In the genomic region with DNA sequence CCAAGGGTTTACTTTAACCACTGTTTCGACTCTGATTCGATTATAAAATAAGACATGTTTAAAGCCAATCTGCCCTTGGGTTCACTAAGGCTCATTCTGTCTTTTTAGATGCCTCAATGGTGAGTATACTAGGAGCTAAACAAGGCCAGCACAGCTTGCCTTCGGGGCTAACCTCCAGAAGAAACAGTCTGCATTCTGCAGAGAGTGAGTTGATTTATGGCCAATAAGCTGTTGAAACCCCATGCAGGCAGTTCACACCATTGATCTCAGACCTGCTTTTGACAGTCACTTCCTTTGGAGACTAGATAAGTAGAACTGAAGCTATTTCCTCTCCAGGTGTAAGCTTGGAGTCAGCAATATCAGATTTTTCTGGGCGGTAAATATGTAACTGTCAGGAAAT, we compare ENCODE assay signal across 24 mouse cellular contexts.
DNase-seq lines count a peak whose midpoint lies in the region; ATAC-seq lines count a peak whose summit lies in the region.
"Had no signal": no experiment of that assay in that cellular context is flagged by ENCODE, and none has a peak within 500 bp of the region (broad histone marks: within the 10 kb centered on the region; RNA-seq: fewer than 3 reads in every experiment).

No protein-coding gene starts in this region.

- no peaks in the 10 kb centered on the region for H3K9me3 ChIP-seq in kidney, embryonic 14.5 days (ENCODE audit: control insufficient read depth, low read length)
- H3K9me3 ChIP-seq in kidney, embryonic 16.5 days (ENCODE audit: low read length): no peaks in the 10 kb centered on the region
- H3K9me3 ChIP-seq: embryonic facial prominence, embryonic 10.5 days; embryonic facial prominence, embryonic 12.5 days; forebrain, embryonic 13.5 days; forebrain, embryonic 15.5 days had no signal

- DNase-seq in cerebellum, postnatal 10 days: peak; percentile 26 to 28
- DNase-seq in cerebellum, adult 11-12 months: no peak
- DNase-seq in kidney, postnatal 25 days: no peak
- no peak for DNase-seq in kidney, postnatal 36 days
- DNase-seq: adrenal gland, adult 8-10 months; adrenal gland, postnatal 14 days; adrenal gland, postnatal 36 days; B cell, adult 2 months; cerebellum, adult 18-20 months; cerebellum, adult 8-10 months; cerebellum, adult 9-11 months; cerebellum, postnatal 25 days; forebrain, postnatal 0 days had no signal

- no peaks in the 10 kb centered on the region for H3K27me3 ChIP-seq in kidney, embryonic 14.5 days (ENCODE audit: control insufficient read depth, insufficient read depth, low read length)
- no peaks in the 10 kb centered on the region for H3K27me3 ChIP-seq in kidney, embryonic 16.5 days (ENCODE audit: insufficient read depth, low read length)
- H3K27me3 ChIP-seq: CH12.LX; embryonic facial prominence, embryonic 12.5 days; forebrain, embryonic 13.5 days; forebrain, embryonic 15.5 days; Patski had no signal

- peak; percentile 60; the same call in 1 of the 2 replicates for ATAC-seq in kidney, embryonic 14.5 days (ENCODE audit: low FRiP score, low TSS enrichment)
- ATAC-seq in kidney, embryonic 16.5 days (ENCODE audit: low FRiP score, low TSS enrichment): 0 out of 2 replicates have a peak, but pooled peaks have one; percentile 35
- ATAC-seq: activated CD4-positive, CD25-positive, alpha-beta regulatory T cell, adult 4 months; CD4-positive, CD25-positive, alpha-beta regulatory T cell, adult 4 months; forebrain, embryonic 13.5 days; forebrain, embryonic 15.5 days; forebrain, postnatal 0 days; Patski had no signal

- H3K36me3 ChIP-seq in kidney, embryonic 14.5 days (ENCODE audit: control insufficient read depth, insufficient read depth, low read length): no peaks in the 10 kb centered on the region
- H3K36me3 ChIP-seq in kidney, embryonic 16.5 days (ENCODE audit: insufficient read depth, low read length): no peaks in the 10 kb centered on the region
- H3K36me3 ChIP-seq: embryonic facial prominence, embryonic 10.5 days; embryonic facial prominence, embryonic 12.5 days; forebrain, embryonic 15.5 days; G1E had no signal

- no peak overlapping the region for H3K4me3 ChIP-seq in kidney, embryonic 14.5 days (ENCODE audit: low read length)
- no peak overlapping the region for H3K4me3 ChIP-seq in kidney, embryonic 16.5 days (ENCODE audit: low read length)
- H3K4me3 ChIP-seq: embryonic facial prominence, embryonic 10.5 days; embryonic facial prominence, embryonic 12.5 days; forebrain, embryonic 13.5 days; forebrain, embryonic 15.5 days had no signal

- no peak overlapping the region for H3K4me2 ChIP-seq in kidney, embryonic 14.5 days (replicated peaks; ENCODE audit: low read depth, low read length)
- H3K4me2 ChIP-seq in kidney, embryonic 16.5 days (replicated peaks; ENCODE audit: low read depth, low read length): no peak overlapping the region
- H3K4me2 ChIP-seq: embryonic facial prominence, embryonic 12.5 days; forebrain, embryonic 13.5 days; forebrain, embryonic 15.5 days had no signal

- no peaks in the 10 kb centered on the region for H3K4me1 ChIP-seq in kidney, embryonic 14.5 days (ENCODE audit: control insufficient read depth, insufficient read depth, low read length)
- no peaks in the 10 kb centered on the region for H3K4me1 ChIP-seq in kidney, embryonic 16.5 days (ENCODE audit: insufficient read depth, low read length)
- H3K4me1 ChIP-seq: embryonic facial prominence, embryonic 10.5 days; embryonic facial prominence, embryonic 12.5 days; forebrain, embryonic 13.5 days; forebrain, embryonic 15.5 days had no signal

- WGBS in kidney, embryonic 14.5 days: 44% methylated on average over 4 of the region's 4 CpGs
- 44% methylated on average over 4 of the region's 4 CpGs for WGBS in kidney, embryonic 16.5 days

- no peak overlapping the region for H3K9ac ChIP-seq in kidney, embryonic 14.5 days (ENCODE audit: low read depth, low read length)
- no peak overlapping the region for H3K9ac ChIP-seq in kidney, embryonic 16.5 days (replicated peaks; ENCODE audit: low read length)
- H3K9ac ChIP-seq: embryonic facial prominence, embryonic 12.5 days; forebrain, embryonic 13.5 days; forebrain, embryonic 15.5 days; forebrain, postnatal 0 days had no signal

- H3K27ac ChIP-seq in kidney, embryonic 14.5 days (ENCODE audit: low read depth, low read length): no peak overlapping the region
- no peak overlapping the region for H3K27ac ChIP-seq in kidney, embryonic 16.5 days (ENCODE audit: low read length)
- H3K27ac ChIP-seq: embryonic facial prominence, embryonic 10.5 days; embryonic facial prominence, embryonic 12.5 days; forebrain, embryonic 13.5 days; forebrain, embryonic 15.5 days had no signal

Comparison
In these comparisons a context has a peak if more than half of its experiments do, and no peak if none do; other contexts are left out.
1. DNase-seq: peak in cerebellum, postnatal 10 days (2 of 2); none in cerebellum, adult 11-12 months (single experiment), kidney, postnatal 25 days (0 of 2) and kidney, postnatal 36 days (0 of 2).